Mouse (Mus musculus) liver, embryonic 16.5 days (tissue): Measurements from ENCODE around the gene Irx3. TPM values are rescaled to one million over a fixed set of nuclear protein-coding genes. Genes with fewer than 3 reads are reported as not detected.
A peak's percentile ranks its signal among the peaks of the same experiment; 100 is the strongest.

ENCODE experiments used
- ATAC-seq: fragments of 200-750 bp; cut with Nextera tagmentation; 2 replicates; pipeline ENCODE4 v1.8.0; 2017; ENCODE audit warnings: low read depth, mild to moderate bottlenecking, moderate number of reproducible peaks, moderate library complexity
- H3K27ac ChIP-seq: fragments of 300-500 bp; sonication (generic); 2 replicates; pipeline ENCODE4 v1.5.1; 2014; ENCODE audit warnings: mild to moderate bottlenecking, low read length
- H3K27me3 ChIP-seq: fragments of 300-500 bp; sonication (generic); 2 replicates; pipeline ENCODE4 v1.6.1; 2014; ENCODE audit warnings: low read depth, low read length, mixed read lengths; ENCODE audit not compliant: control insufficient read depth, insufficient read depth
- H3K36me3 ChIP-seq: fragments of 300-500 bp; sonication (generic); 2 replicates; pipeline ENCODE4 v1.6.1; 2014; ENCODE audit warnings: mild to moderate bottlenecking; ENCODE audit not compliant: control insufficient read depth, insufficient read depth
- H3K4me1 ChIP-seq: fragments of 300-500 bp; sonication (generic); 2 replicates; pipeline ENCODE4 v1.6.1; 2014; ENCODE audit warnings: low read depth, low read length, mixed read lengths; ENCODE audit not compliant: control insufficient read depth
- H3K4me2 ChIP-seq: fragments of 300-500 bp; sonication (generic); 2 replicates; pipeline ENCODE4 v1.6.1; 2014; ENCODE audit warnings: low read depth, low read length, mixed read lengths
- H3K4me3 ChIP-seq: fragments of 300-500 bp; sonication (generic); 2 replicates; pipeline ENCODE4 v1.5.1; 2014; ENCODE audit warnings: low read depth, mild to moderate bottlenecking, low read length
- H3K9ac ChIP-seq: fragments of 300-500 bp; sonication (generic); 2 replicates; pipeline ENCODE4 v1.6.1; 2014; ENCODE audit warnings: low read depth, low read length
- H3K9me3 ChIP-seq: fragments of 300-500 bp; sonication (generic); replicated peaks from 2 replicates; pipeline ENCODE4 v1.6.1; 2016; ENCODE audit warnings: low read length; ENCODE audit not compliant: control insufficient read depth
- WGBS: fragments of 180-500 bp; shearing (Covaris S2); extraction: QIAGEN DNeasy Blood & Tissue Kit; methylation state at CpG from one replicate; pipeline ENCODE4 v1.1.7; 2014; ENCODE audit not compliant: insufficient replicate concordance; 5-methylcytosine and 5-hydroxymethylcytosine counted together
- polyA plus RNA-seq: library from polyadenylated mRNA; unstranded; fragments of >200 nt; fragmentation: Nextera tagmentation; extraction: Ambion mirVana; gene quantifications from 2 replicates; pipeline ENCODE4 v1.2.1, GENCODE M21; 2015

Irx3 gene
- polyA plus RNA-seq, result not detected in 2 replicates

DNA sequence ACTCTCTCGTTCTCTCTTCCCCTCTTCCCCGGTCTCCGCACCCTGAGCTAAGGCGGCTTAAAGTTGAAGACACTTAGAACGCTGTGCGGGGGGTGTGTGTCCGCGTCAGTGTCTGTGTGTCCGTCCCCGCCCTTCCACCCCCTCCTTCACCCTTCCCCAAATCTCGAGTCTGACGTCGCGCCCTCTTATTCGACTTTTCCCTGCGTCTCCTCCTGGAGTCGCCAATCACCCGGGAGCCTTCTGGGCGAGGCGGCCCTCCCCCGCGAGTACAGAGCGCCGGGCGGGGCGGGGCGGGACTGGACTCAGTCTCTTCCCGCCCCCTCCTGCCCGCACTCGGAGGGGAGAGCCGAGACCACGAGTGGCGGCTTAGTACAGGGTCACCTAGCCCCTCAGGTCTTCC, at the start of gene Irx3:
TSS of gene Irx3 (minus strand) at position 229 of the 400 bp plus-strand sequence.
- Histone ChIP-seq H3K36me3 (no peaks in the 10 kb centered on the region), H3K9me3 (no peaks in the 10 kb centered on the region), H3K27me3 (peaks cover 100% of the 10 kb centered on the region), H3K27ac (no peak within 1 kb of the TSS), H3K4me1 (no peaks in the 10 kb centered on the region; the same call in 1 of the 2 replicates), H3K4me2 (peak within 1 kb of the TSS; percentile 66), H3K9ac (no peak within 1 kb of the TSS), H3K4me3 (peak within 1 kb of the TSS; percentile 49)
- ATAC-seq, result peak; percentile 45; the same call in 1 of the 2 replicates
- under 1% methylated on average over 33 of the region's 33 CpGs for WGBS

DNA sequence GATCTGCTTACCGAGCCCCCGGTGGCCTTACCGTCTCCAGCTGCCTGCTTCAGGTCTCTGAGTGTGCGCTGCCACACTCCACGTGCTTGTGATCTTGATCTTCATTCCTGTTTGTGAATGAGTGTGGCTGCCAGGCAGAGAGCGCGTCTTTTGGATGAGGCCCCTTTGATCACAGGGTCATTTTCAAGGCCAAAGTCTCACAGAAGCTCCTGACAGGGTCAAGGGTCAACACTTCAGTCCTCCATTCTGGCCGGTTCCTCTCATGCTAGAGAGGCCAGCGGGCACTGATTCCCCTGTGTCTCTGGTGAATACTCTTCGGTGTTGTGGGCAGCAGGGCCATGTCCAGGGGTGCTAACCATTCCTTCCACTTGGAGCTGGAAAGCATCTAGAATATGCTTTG, 49.5 kb upstream of the Irx3 start:
- H3K27me3 ChIP-seq, result peaks cover 2% of the 10 kb centered on the region
- no peak overlapping the region for H3K9ac ChIP-seq
- no peaks in the 10 kb centered on the region for H3K36me3 ChIP-seq
- ATAC-seq, result no peak
- WGBS, result 66% methylated on average over 10 of the region's 10 CpGs
- no peaks in the 10 kb centered on the region for H3K9me3 ChIP-seq
- no peak overlapping the region for H3K4me2 ChIP-seq
- H3K4me1 ChIP-seq, result no peaks in the 10 kb centered on the region
- H3K4me3 ChIP-seq, result no peak overlapping the region
- no peak overlapping the region for H3K27ac ChIP-seq

DNA sequence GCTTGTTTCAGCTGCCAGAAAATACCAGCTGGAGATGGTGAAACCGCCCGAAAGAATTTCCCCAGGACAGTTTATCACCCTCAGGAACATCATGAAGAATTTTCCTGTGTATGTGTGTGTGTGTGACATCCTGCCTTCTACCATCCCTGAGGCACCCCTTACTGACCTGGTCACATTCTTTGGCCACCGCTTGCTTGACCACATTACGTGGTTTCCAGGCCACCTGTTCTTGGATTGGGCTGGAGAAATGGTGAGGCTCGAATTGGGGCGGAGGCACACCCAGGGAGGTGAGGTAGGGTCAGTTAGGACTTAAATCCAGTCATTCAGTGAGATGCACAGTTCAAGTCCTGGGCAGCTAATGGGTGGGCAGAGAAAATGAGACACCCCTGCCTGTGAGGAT, 48.1 kb upstream of the Irx3 start:
- Histone ChIP-seq H3K4me3 (no peak overlapping the region), H3K27ac (no peak overlapping the region), H3K27me3 (peaks cover under 1% of the 10 kb centered on the region; the same call in 1 of the 2 replicates), H3K9me3 (no peaks in the 10 kb centered on the region), H3K36me3 (no peaks in the 10 kb centered on the region), H3K4me1 (no peaks in the 10 kb centered on the region), H3K9ac (no peak overlapping the region), H3K4me2 (no peak overlapping the region)
- 71% methylated on average over 6 of the region's 6 CpGs for WGBS
- ATAC-seq, result no peak

DNA sequence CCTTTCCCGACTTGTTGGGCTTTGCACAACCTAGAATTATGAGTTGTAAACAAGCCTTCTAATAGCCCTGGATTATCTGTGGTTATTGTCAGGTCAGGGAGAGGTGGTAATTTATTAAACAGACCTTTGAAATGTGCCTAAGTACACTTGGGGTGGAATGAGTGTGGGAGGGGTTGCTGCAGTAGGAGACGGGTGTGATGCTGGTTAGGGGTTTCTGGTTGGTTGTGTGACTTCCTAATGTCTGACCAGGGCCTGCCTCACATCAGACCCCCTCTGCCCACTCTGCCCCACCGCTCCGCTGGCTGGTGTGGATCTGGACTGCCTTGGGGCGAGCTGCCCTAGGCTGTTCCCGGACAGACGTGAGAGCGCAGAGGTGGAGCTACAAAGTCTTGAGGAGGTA, 47.7 kb upstream of the Irx3 start:
- H3K4me2 ChIP-seq, result no peak overlapping the region
- no peaks in the 10 kb centered on the region for H3K27me3 ChIP-seq
- no peaks in the 10 kb centered on the region for H3K4me1 ChIP-seq
- no peak for ATAC-seq
- no peak overlapping the region for H3K9ac ChIP-seq
- WGBS, result 70% methylated on average over 8 of the region's 8 CpGs
- H3K9me3 ChIP-seq, result no peaks in the 10 kb centered on the region
- H3K36me3 ChIP-seq, result no peaks in the 10 kb centered on the region
- no peak overlapping the region for H3K4me3 ChIP-seq
- no peak overlapping the region for H3K27ac ChIP-seq

DNA sequence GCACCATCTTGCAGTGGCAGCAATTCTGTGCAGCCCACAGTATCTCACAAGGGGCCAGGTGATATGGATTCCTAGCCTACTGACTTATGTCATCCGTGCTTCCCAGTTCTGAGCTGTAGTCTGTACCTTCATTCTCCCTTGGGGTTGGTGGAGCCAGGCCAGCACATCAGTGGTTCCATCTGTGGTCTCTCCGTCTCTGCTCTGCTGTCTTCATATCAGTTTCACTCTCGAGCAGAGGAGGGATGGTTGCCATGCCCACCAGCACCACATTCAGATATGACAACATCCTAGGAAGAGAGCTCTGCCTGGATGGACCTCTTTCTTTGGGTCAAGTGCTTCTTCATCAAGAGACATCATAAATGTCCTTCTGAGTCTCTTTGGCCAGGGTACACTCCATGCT, 43.8 kb upstream of the Irx3 start:
- Histone ChIP-seq H3K27me3 (no peaks in the 10 kb centered on the region), H3K27ac (no peak overlapping the region), H3K9ac (no peak overlapping the region), H3K4me1 (no peaks in the 10 kb centered on the region), H3K4me3 (no peak overlapping the region), H3K9me3 (no peaks in the 10 kb centered on the region), H3K4me2 (no peak overlapping the region), H3K36me3 (no peaks in the 10 kb centered on the region)
- 52% methylated on average over 3 of the region's 3 CpGs for WGBS
- no peak for ATAC-seq

DNA sequence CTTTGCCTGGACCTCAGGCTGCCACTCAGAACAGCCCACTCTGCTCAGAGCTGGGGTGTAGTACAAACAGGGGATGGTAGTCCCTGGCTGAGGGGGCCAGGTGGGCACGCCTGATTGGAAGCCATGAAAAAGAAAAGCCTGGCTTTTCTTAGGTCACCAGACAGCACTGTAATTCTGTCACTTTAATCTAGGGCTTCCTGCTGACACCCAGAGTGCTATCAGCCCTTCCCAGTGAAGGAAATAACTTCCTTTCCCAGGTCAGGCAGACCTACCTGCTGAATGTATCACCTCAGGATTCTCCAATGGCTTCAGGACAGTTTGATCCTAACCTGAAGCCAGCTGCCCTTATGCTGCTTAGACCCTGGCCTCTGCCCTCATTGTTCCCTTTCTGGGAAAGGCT, 35.3 kb upstream of the Irx3 start:
- ATAC-seq, result no peak

DNA sequence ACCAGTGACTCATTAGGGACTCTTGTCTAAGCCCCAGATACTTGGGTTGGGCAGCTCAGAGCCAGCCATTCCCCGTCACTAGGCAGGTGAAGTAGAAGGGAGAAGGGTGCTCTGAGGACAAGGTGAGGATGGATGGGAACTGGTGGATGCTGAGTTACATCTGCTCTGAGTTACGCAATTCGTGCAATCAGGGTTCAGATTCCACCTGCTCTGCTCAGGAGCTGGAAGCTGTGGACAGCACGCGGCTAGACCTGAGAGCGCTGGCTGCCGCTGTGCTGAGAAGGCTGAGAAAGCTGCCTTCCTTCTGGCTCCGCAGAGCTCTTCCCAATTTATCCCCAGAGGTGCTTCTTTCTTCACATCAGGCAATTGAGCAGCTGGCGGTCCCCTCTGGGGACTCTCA, 34.8 kb upstream of the Irx3 start:
- H3K27ac ChIP-seq, result no peak overlapping the region
- H3K36me3 ChIP-seq, result no peaks in the 10 kb centered on the region
- H3K27me3 ChIP-seq, result no peaks in the 10 kb centered on the region
- H3K4me2 ChIP-seq, result no peak overlapping the region
- 39% methylated on average over 9 of the region's 9 CpGs for WGBS
- peak; percentile 51; the same call in 1 of the 2 replicates for ATAC-seq
- H3K9me3 ChIP-seq, result no peaks in the 10 kb centered on the region
- H3K9ac ChIP-seq, result no peak overlapping the region
- no peak overlapping the region for H3K4me3 ChIP-seq
- H3K4me1 ChIP-seq, result no peaks in the 10 kb centered on the region

More for the DNA sequence above, 35.3 kb upstream of the Irx3 start:
- Histone ChIP-seq H3K9me3 (no peaks in the 10 kb centered on the region), H3K4me1 (no peaks in the 10 kb centered on the region), H3K4me3 (no peak overlapping the region), H3K9ac (no peak overlapping the region), H3K36me3 (no peaks in the 10 kb centered on the region), H3K27ac (no peak overlapping the region), H3K4me2 (no peak overlapping the region), H3K27me3 (no peaks in the 10 kb centered on the region)
- WGBS, result 10% methylated on average over 1 of the region's 1 CpGs

DNA sequence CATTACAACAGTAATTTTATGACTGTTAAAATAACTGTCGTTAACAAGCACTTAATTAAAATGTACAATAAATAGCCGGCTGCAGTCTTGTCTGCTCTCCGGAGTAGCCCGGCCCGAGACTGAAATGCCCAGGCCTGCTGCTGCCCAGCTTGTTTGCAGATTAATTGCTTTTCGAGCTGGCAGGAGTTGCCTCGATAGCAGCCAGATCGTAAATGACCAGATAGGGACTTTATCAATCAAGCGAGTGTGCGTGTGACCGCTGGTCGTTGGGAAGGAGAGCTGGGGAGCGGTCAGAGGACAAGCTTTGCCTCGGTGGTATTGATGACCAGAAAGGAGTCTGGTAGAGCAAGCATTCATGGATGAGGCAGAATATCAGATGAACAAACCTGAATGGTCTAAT, 25.8 kb upstream of the Irx3 start:
- ATAC-seq, result no peak
- no peaks in the 10 kb centered on the region for H3K36me3 ChIP-seq
- no peak overlapping the region for H3K27ac ChIP-seq
- 70% methylated on average over 14 of the region's 14 CpGs for WGBS
- H3K4me1 ChIP-seq, result no peaks in the 10 kb centered on the region
- no peaks in the 10 kb centered on the region for H3K9me3 ChIP-seq
- no peak overlapping the region for H3K9ac ChIP-seq
- no peak overlapping the region for H3K4me3 ChIP-seq
- H3K4me2 ChIP-seq, result no peak overlapping the region
- no peaks in the 10 kb centered on the region for H3K27me3 ChIP-seq

DNA sequence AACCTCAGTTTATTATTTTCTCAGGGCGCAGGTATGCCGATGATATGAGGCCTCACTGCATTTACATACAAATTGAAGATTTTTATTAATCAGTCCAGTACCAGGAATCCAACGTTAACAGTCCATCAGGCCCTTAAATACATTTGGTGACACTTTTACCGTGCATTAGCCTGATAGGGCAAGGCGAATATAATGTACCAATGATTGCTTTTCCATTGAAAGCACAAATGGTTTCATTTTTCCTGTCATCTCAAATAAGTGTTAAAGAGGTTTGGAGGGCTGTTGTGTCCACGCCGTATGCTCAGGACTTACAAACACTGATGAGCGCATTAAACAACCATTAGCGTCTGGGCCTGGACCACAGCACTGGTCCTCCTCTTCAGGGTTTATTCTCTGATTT, 25.3 kb upstream of the Irx3 start:
- Histone ChIP-seq H3K9ac (no peak overlapping the region), H3K4me2 (no peak overlapping the region), H3K27me3 (no peaks in the 10 kb centered on the region), H3K36me3 (no peaks in the 10 kb centered on the region), H3K9me3 (no peaks in the 10 kb centered on the region), H3K4me3 (no peak overlapping the region), H3K4me1 (no peaks in the 10 kb centered on the region), H3K27ac (no peak overlapping the region)
- ATAC-seq, result no peak
- WGBS, result 78% methylated on average over 9 of the region's 9 CpGs
